Mouse (Mus musculus) neural tube, embryonic 11.5 days (tissue): ENCODE measurements around the gene Adck1. TPM values are rescaled to one million over a fixed set of nuclear protein-coding genes. Genes with fewer than 3 reads are reported as not detected.

Experiments used
- ATAC-seq: fragments of 200-750 bp; cut with Nextera tagmentation; 2 replicates; pipeline ENCODE4 v1.8.0; 2017; ENCODE audit warnings: moderate number of reproducible peaks, mild to moderate bottlenecking, moderate TSS enrichment, moderate library complexity; ENCODE audit not compliant: insufficient read depth, low FRiP score, low TSS enrichment
- DNase-seq: peaks from one replicate; pipeline ENCODE4 v3.0.0-alpha.2; 2015; ENCODE audit warnings: low spot score
- H3K27ac ChIP-seq: fragments of 300-500 bp; sonication (generic); 2 replicates; pipeline ENCODE4 v1.5.1; 2014; ENCODE audit warnings: low read depth, mild to moderate bottlenecking, low read length
- H3K27me3 ChIP-seq: fragments of 300-500 bp; sonication (generic); 2 replicates; pipeline ENCODE4 v1.6.1; 2014; ENCODE audit warnings: mild to moderate bottlenecking, low read length, mixed read lengths; ENCODE audit not compliant: control insufficient read depth, insufficient read depth
- H3K36me3 ChIP-seq: fragments of 300-500 bp; sonication (generic); 2 replicates; pipeline ENCODE4 v1.6.1; 2014; ENCODE audit warnings: mild to moderate bottlenecking, low read length, moderate library complexity, mixed read lengths; ENCODE audit not compliant: control insufficient read depth, insufficient read depth
- H3K4me1 ChIP-seq: fragments of 300-500 bp; sonication (generic); 2 replicates; pipeline ENCODE4 v1.6.1; 2014; ENCODE audit warnings: low read length, mixed read lengths; ENCODE audit not compliant: control insufficient read depth, insufficient read depth
- H3K4me2 ChIP-seq: fragments of 300-500 bp; sonication (generic); 2 replicates; pipeline ENCODE4 v1.6.1; 2014; ENCODE audit warnings: low read depth, mild to moderate bottlenecking, moderate library complexity
- H3K4me3 ChIP-seq: fragments of 300-500 bp; sonication (generic); 2 replicates; pipeline ENCODE4 v1.5.1; 2014; ENCODE audit warnings: low read depth, low read length
- H3K9ac ChIP-seq: fragments of 300-500 bp; sonication (generic); 2 replicates; pipeline ENCODE4 v1.6.1; 2014; ENCODE audit warnings: mild to moderate bottlenecking, low read length
- H3K9me3 ChIP-seq: fragments of 300-500 bp; sonication (generic); 2 replicates; pipeline ENCODE4 v1.6.1; 2016; ENCODE audit warnings: low read length; ENCODE audit not compliant: control insufficient read depth
- whole genome bisulfite sequencing: fragments of 180-500 bp; shearing (Covaris S2); extraction: QIAGEN DNeasy Blood & Tissue Kit; methylation state at CpG from one replicate; pipeline ENCODE4 v1.1.7; 2014; 5-methylcytosine and 5-hydroxymethylcytosine counted together
- polyA plus RNA-seq: library from polyadenylated mRNA; unstranded; fragments of >200 nt; fragmentation: Nextera tagmentation; extraction: Ambion mirVana; gene quantifications from 2 replicates; pipeline ENCODE4 v1.2.1, GENCODE M21; 2014

Gene Adck1
- polyA plus RNA-seq, 1 experiment from 2014 or later, result 17.1 TPM

- H3K9ac ChIP-seq, result no peak overlapping the region
- H3K4me2 ChIP-seq, result no peak overlapping the region
- H3K27me3 ChIP-seq, result no peaks in the 10 kb centered on the region
- ATAC-seq, result no peak
- no peak overlapping the region for H3K4me3 ChIP-seq
- WGBS, result 86% methylated on average over 3 of the region's 3 CpGs
- no peaks in the 10 kb centered on the region for H3K36me3 ChIP-seq
- H3K27ac ChIP-seq, result no peak overlapping the region
- DNase-seq, result no peak
- no peaks in the 10 kb centered on the region for H3K4me1 ChIP-seq
- no peaks in the 10 kb centered on the region for H3K9me3 ChIP-seq
Measured at GRCm38 (mm10) chr12:88472832-88473231, 112.5 kb downstream of the Adck1 start.

DNA sequence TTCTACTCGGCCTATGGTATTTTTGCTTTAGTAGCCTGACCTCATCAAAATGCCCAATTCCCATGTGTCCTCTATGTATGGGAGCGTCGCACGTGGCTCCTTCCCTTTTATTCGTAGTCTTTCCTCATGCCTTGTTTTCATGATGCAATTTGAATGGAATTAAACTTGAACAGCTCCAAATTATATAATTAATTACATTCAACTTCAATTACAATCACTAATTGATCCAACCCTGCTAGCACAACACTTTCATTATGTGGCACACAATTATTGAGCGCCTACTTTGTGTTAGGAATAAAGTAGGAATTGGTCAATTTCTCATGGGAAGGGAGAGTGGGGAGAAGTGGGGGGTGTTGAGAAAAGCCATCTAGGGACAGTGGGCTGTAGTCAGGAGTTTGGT lies 113.4 kb downstream of the Adck1 start:
- H3K27ac ChIP-seq, result no peak overlapping the region
- no peak for ATAC-seq
- no peak for DNase-seq
- H3K36me3 ChIP-seq, result no peaks in the 10 kb centered on the region
- H3K9ac ChIP-seq, result no peak overlapping the region
- 89% methylated on average over 6 of the region's 6 CpGs for WGBS
- no peaks in the 10 kb centered on the region for H3K27me3 ChIP-seq
- no peak overlapping the region for H3K4me3 ChIP-seq
- no peaks in the 10 kb centered on the region for H3K9me3 ChIP-seq
- no peaks in the 10 kb centered on the region for H3K4me1 ChIP-seq
- H3K4me2 ChIP-seq, result no peak overlapping the region

DNA sequence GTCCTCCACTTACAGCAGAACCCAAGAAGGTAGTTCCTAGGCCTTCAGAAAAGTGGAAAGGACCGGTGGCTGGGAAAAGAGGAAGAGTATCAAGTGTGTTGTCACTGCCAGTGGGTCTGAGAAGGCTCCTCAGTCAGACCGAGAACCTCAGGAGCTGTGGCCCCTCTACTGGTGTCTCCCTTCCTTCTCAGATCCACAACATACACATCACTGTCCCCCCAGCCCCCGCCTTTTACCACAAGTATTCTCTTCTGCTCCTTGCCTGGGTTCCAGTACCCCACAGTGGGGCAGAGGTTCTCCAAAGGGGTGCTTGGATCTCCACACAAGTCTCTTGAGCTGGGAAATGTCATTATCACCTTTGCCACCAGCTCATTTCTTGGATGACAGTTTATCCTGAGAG lies 115.5 kb downstream of the Adck1 start:
- ATAC-seq, result no peak

GRCm38 (mm10) chr12:88476702-88477101 lies 116.3 kb downstream of the Adck1 start:
- H3K27me3 ChIP-seq, result no peaks in the 10 kb centered on the region
- no peaks in the 10 kb centered on the region for H3K4me1 ChIP-seq
- no peak overlapping the region for H3K27ac ChIP-seq
- H3K4me3 ChIP-seq, result no peak overlapping the region
- H3K9ac ChIP-seq, result no peak overlapping the region
- no peak for ATAC-seq
- H3K9me3 ChIP-seq, result no peaks in the 10 kb centered on the region
- H3K4me2 ChIP-seq, result no peak overlapping the region
- WGBS, result 82% methylated on average over 6 of the region's 6 CpGs
- no peak for DNase-seq
- no peaks in the 10 kb centered on the region for H3K36me3 ChIP-seq

More for the DNA sequence above, 115.5 kb downstream of the Adck1 start:
- H3K9me3 ChIP-seq, result no peaks in the 10 kb centered on the region
- DNase-seq, result no peak
- no peak overlapping the region for H3K9ac ChIP-seq
- H3K36me3 ChIP-seq, result no peaks in the 10 kb centered on the region
- WGBS, result 91% methylated on average over 3 of the region's 3 CpGs
- H3K27ac ChIP-seq, result no peak overlapping the region
- H3K4me1 ChIP-seq, result no peaks in the 10 kb centered on the region
- H3K27me3 ChIP-seq, result no peaks in the 10 kb centered on the region
- H3K4me3 ChIP-seq, result no peak overlapping the region
- H3K4me2 ChIP-seq, result no peak overlapping the region

- no peaks in the 10 kb centered on the region for H3K36me3 ChIP-seq
- no peak overlapping the region for H3K4me3 ChIP-seq
- H3K4me2 ChIP-seq, result no peak overlapping the region
- no peak overlapping the region for H3K9ac ChIP-seq
- ATAC-seq, result no peak
- no peaks in the 10 kb centered on the region for H3K4me1 ChIP-seq
- H3K27me3 ChIP-seq, result no peaks in the 10 kb centered on the region
- no peaks in the 10 kb centered on the region for H3K9me3 ChIP-seq
- DNase-seq, result no peak
- no peak overlapping the region for H3K27ac ChIP-seq
- 89% methylated on average over 3 of the region's 3 CpGs for WGBS
Measured at GRCm38 (mm10) chr12:88481657-88482056, 121.3 kb downstream of the Adck1 start.

DNA sequence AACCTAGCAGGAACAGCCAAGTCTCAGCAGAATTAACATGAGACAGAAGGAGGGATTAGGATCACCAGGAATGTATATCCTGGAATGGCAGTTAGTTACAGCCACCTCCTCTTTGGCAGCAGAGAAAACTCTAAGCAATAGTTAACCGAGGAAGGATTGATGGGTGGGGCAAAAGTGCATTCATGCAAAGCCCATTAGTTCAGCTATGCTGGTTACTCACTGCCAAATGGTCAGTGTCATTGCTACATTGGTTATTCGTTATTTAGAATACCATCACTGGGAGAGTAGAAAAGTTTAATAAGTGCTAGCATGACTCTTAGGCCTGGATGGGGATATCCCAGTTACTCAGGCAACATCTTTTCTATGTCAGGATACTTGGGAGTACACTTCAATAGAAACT lies 130.5 kb downstream of the Adck1 start:
- ATAC-seq, result no peak
- H3K9ac ChIP-seq, result no peak overlapping the region
- no peaks in the 10 kb centered on the region for H3K36me3 ChIP-seq
- no peak overlapping the region for H3K4me3 ChIP-seq
- 84% methylated on average over 2 of the region's 2 CpGs for WGBS
- H3K4me1 ChIP-seq, result no peaks in the 10 kb centered on the region
- H3K27me3 ChIP-seq, result no peaks in the 10 kb centered on the region
- H3K9me3 ChIP-seq, result no peaks in the 10 kb centered on the region
- no peak for DNase-seq
- no peak overlapping the region for H3K4me2 ChIP-seq
- no peak overlapping the region for H3K27ac ChIP-seq

Other genes starting within 250 kb of the Adck1 start
- not detected in 2 replicates for gene Gm10436, start 178.4 kb upstream of the Adck1 start, polyA plus RNA-seq
- not detected in 2 replicates for gene Gm8332, start 110.5 kb upstream of the Adck1 start, polyA plus RNA-seq
- not detected in 2 replicates for gene Gm5662, start 86.1 kb upstream of the Adck1 start, polyA plus RNA-seq
- not detected in 2 replicates for gene Gm5039, start 36.5 kb upstream of the Adck1 start, polyA plus RNA-seq